Mouse (Mus musculus) olfactory bulb, adult 2 months (tissue): ENCODE results near the gene Xrn1. TPM values are rescaled to one million over a fixed set of nuclear protein-coding genes. Genes with fewer than 3 reads are reported as not detected.

ENCODE experiments used
- H3K27ac ChIP-seq: fragments of 200-500 bp; 2 replicates; pipeline ENCODE4 v1.5.1; 2012; ENCODE audit warnings: low read depth, low read length; ENCODE audit not compliant: insufficient read depth
- H3K4me1 ChIP-seq: fragments of 200-500 bp; 2 replicates; pipeline ENCODE4 v1.6.1; 2012; ENCODE audit warnings: low read length; ENCODE audit not compliant: control insufficient read depth, insufficient read depth
- H3K4me3 ChIP-seq: fragments of 200-500 bp; 2 replicates; pipeline ENCODE4 v1.5.1; 2012; ENCODE audit warnings: mild to moderate bottlenecking, low read depth, low read length, moderate library complexity; ENCODE audit not compliant: insufficient read depth
- CTCF ChIP-seq: fragments of 200-500 bp; IDR thresholded peaks from 2 replicates; pipeline ENCODE4 v1.5.1; 2012; ENCODE audit warnings: low read depth, mild to moderate bottlenecking, low read length, moderate library complexity; ENCODE audit not compliant: insufficient read depth
- POLR2A ChIP-seq: fragments of 200-500 bp; IDR thresholded peaks from 2 replicates; pipeline ENCODE4 v1.6.1; 2012; ENCODE audit warnings: mild to moderate bottlenecking, low read depth, low read length, moderate library complexity; ENCODE audit not compliant: insufficient read depth
- WGBS: fragments of 180-500 bp; shearing (Covaris S2); methylation state at CpG from one replicate; pipeline ENCODE4 v1.1.7; 2018; 5-methylcytosine and 5-hydroxymethylcytosine counted together
- polyA plus RNA-seq: library from polyadenylated mRNA; stranded (reverse); fragments of >200 nt; gene quantifications from 2 replicates; pipeline ENCODE4 v1.2.4, GENCODE M21; 2012; ENCODE audit warnings: low replicate concordance; ENCODE audit not compliant: missing spikeins, insufficient read depth, insufficient read length

Xrn1 gene
- polyA plus RNA-seq, 1 experiment, result 160 TPM

- TF ChIP-seq CTCF (no peak), POLR2A (no peak)
- 96% methylated on average over 3 of the region's 3 CpGs for WGBS
- Histone ChIP-seq H3K4me3 (no peak overlapping the region), H3K27ac (no peak overlapping the region), H3K4me1 (peaks cover 3% of the 10 kb centered on the region; the same call in 1 of the 2 replicates)
Observed at GRCm38 (mm10) chr9:95959732-95960428, 5.3 kb downstream of the Xrn1 start.

GRCm38 (mm10) chr9:95961058-95961457 lies 6.5 kb downstream of the Xrn1 start:
- no peak overlapping the region for H3K4me3 ChIP-seq
- H3K4me1 ChIP-seq, result peaks cover 3% of the 10 kb centered on the region; the same call in 1 of the 2 replicates
- no peak overlapping the region for H3K27ac ChIP-seq
- TF ChIP-seq CTCF (no peak), POLR2A (no peak)

DNA sequence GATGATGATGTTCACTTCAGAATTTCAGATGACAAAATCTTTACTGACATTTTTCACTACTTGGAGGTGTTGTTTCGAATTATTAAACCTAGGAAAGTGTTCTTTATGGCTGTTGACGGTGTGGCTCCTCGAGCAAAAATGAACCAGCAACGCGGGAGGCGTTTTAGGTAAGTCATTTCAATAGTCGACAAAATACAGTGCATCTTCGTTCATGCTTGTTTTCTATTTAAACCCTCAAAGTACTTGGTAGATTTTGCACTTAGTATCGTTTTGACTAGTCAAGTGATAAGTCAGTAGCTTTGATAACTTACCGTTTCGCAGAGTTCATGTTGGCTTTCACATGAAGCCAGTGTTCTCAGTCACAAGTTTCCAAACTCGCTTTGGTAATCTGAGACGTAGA lies 9.5 kb downstream of the Xrn1 start:
- Histone ChIP-seq H3K27ac (no peak overlapping the region), H3K4me1 (no peaks in the 10 kb centered on the region), H3K4me3 (no peak overlapping the region)
- 96% methylated on average over 13 of the region's 13 CpGs for WGBS
- TF ChIP-seq POLR2A, result no peak
- TF ChIP-seq CTCF, result no peak

- Histone ChIP-seq H3K27ac (no peak overlapping the region), H3K4me3 (no peak overlapping the region), H3K4me1 (no peaks in the 10 kb centered on the region)
- WGBS, result 95% methylated on average over 2 of the region's 2 CpGs
- TF ChIP-seq CTCF, result no peak
- no peak for TF ChIP-seq POLR2A
Observed at GRCm38 (mm10) chr9:95978279-95978678, 23.7 kb downstream of the Xrn1 start.

GRCm38 (mm10) chr9:95979896-95980295 lies 25.3 kb downstream of the Xrn1 start:
- no peak for TF ChIP-seq CTCF
- TF ChIP-seq POLR2A, result no peak
- 95% methylated on average over 6 of the region's 6 CpGs for WGBS
- H3K27ac ChIP-seq, result no peak overlapping the region
- no peaks in the 10 kb centered on the region for H3K4me1 ChIP-seq
- H3K4me3 ChIP-seq, result no peak overlapping the region

GRCm38 (mm10) chr9:95992255-95992654 lies 37.7 kb downstream of the Xrn1 start:
- Histone ChIP-seq H3K27ac (no peak overlapping the region), H3K4me3 (no peak overlapping the region), H3K4me1 (no peaks in the 10 kb centered on the region)
- 97% methylated on average over 2 of the region's 2 CpGs for WGBS
- no peak for TF ChIP-seq POLR2A
- no peak for TF ChIP-seq CTCF

DNA sequence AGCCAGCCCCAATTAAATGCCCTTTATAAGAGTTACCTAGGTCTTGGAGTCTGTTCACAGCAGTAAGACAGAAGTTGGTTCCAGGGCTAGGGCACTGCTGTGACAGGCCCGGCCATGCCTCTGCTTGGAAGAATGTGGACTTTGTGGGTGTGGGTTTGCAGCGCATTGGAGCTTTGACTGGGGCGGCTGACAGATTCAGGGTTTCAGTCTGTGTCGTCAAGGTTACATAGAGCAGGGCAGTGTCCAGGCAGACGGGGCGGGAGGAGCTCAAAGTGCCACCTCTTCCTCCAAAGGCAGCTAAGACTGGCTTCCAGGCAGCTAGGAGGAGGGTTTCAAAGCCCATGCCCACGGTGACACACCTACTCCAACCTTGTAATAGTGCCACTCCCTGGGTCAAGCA lies 49.9 kb downstream of the Xrn1 start:
- TF ChIP-seq CTCF, result no peak
- TF ChIP-seq POLR2A, result no peak
- 89% methylated on average over 7 of the region's 7 CpGs for WGBS
- H3K4me3 ChIP-seq, result no peak overlapping the region

DNA sequence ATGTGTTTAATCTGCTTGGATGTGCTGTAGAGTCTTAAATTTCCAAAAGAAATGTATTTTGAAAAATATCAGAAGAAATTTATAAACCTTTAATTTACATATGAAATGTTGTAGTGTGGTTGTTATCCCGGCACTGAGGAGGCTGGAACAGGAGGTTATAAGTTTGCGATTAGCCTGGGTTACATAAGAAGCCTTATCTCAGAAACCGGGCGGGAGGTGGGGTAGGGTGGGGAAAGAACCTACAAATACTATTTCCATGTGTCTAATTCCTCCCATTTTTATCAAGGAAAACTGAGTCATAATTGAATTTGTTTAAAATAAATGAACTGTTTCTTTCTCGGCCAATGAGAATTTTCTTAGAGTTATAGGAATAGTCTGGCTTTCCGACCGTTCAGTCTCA lies 56.1 kb downstream of the Xrn1 start:
- Histone ChIP-seq H3K4me1 (no peaks in the 10 kb centered on the region), H3K4me3 (no peak overlapping the region), H3K27ac (no peak overlapping the region)
- 81% methylated on average over 7 of the region's 7 CpGs for WGBS
- no peak for TF ChIP-seq CTCF
- no peak for TF ChIP-seq POLR2A

More for the DNA sequence above, 49.9 kb downstream of the Xrn1 start:
- no peak overlapping the region for H3K27ac ChIP-seq
- H3K4me1 ChIP-seq, result no peaks in the 10 kb centered on the region

DNA sequence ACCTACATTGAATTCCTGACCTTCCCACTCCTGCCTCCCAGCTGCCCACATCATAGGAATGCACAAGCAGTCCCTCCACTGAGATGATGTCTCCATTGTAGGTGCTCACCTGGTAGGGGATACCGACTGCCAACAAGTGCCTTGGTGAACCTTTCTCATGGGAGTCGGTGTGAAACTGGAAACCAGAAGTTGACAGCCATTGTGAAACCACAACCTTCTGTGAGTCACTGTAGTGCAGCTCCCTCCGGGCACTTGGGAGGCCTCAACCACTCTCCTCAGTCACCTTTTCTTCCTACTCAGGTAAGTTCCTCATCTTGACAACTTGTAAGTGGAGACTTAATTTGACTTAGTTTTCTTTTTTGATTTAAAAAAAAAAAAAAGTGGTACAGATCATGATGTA lies 69.4 kb downstream of the Xrn1 start:
- 92% methylated on average over 3 of the region's 3 CpGs for WGBS
- Histone ChIP-seq H3K4me3 (no peak overlapping the region), H3K4me1 (no peaks in the 10 kb centered on the region), H3K27ac (no peak overlapping the region)
- TF ChIP-seq CTCF, result no peak
- TF ChIP-seq POLR2A, result no peak

DNA sequence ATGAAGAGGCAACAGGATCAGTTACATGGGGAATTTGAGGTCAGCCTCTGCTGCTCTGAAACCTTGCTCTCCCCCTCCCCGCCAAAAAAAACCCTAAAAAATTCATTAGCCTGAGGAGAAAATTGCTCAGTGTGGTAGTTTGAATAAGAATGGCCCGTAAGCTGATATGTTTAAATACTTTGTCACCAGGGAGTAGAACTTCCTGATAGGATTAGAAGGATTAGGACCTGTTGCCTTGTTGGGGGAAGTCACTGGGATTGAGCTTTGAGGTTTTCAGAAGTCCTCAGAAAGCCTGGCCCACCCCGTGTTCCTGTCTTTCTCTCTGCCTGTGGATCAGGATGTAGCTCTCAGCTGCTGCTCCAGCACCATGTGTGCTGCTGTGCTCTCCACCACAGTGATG lies 73.4 kb downstream of the Xrn1 start:
- Histone ChIP-seq H3K4me1 (no peaks in the 10 kb centered on the region), H3K4me3 (no peak overlapping the region), H3K27ac (no peak overlapping the region)
- TF ChIP-seq POLR2A (no peak), CTCF (no peak)
- WGBS, result 38% methylated on average over 3 of the region's 3 CpGs
